Mouse (Mus musculus) liver, postnatal 0 days (tissue): ENCODE measurements around the gene Slc12a9.
A peak's percentile ranks its signal among the peaks of the same experiment; 100 is the strongest.

ENCODE experiments used
- CTCF ChIP-seq: sonication (generic); IDR thresholded peaks from 2 replicates; pipeline ENCODE4 v1.5.1; 2016; ENCODE audit warnings: antibody characterized with exemption, low read depth
- EP300 ChIP-seq: IDR thresholded peaks from 2 replicates; pipeline ENCODE4 v1.6.1; 2016; ENCODE audit warnings: antibody characterized with exemption, low read depth, mild to moderate bottlenecking

DNA sequence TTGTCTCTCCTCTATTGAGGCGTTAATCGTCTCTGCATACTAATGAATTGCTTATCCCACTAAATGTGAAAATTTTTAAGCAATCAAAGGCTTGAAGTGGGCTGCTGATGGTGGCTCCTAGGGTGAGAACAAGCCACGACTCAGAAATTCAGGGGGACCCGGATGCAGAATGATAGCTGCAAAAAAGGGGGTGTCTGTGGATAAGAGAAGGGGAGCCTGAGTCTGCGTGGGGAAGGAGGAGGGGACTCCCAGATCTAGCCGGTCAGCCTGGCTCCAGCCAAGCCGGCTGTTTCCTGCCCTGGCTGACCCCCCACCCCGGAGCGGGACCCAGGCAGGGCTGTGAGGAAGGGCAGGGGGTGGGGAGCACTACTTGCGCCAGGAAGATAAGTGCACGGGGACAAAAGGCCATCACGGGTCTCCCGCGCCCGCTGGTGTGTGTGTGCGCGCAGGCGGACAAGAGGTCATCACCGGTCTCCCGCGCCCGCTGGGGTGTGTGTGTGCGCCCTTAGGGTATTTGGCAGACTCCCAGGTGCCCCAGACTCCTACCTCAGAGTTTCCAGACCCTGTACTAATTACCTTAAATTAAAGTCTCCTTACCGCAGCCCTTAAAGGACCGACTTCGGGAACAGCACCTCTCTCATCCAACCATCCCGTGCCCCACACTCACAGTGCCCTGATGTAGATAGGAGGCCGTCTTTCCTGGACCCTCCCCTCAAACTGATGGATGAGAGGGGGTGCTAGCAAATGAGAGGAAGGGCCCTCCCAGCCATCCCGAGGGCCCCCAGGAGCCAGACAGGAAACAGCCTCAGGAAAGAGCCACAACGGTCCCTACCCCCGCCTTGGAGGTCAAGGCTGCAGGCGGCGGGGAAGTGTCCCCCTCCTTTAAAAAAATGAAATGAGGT is 15.3 kb upstream of the Slc12a9 start:
- TF ChIP-seq CTCF, result no peak
- peak; percentile 35; the same call in 1 of the 2 replicates for TF ChIP-seq EP300
